Mouse (Mus musculus) limb, embryonic 13.5 days (tissue): Measurements from ENCODE around the gene Esp34. TPM values are rescaled to one million over a fixed set of nuclear protein-coding genes. Genes with fewer than 3 reads are reported as not detected.

Experiments
- ATAC-seq: fragments of 200-750 bp; cut with Nextera tagmentation; 2 replicates; pipeline ENCODE4 v1.8.0; 2017; ENCODE audit warnings: low read depth, moderate number of reproducible peaks, moderate TSS enrichment; ENCODE audit not compliant: low FRiP score
- H3K27ac ChIP-seq: fragments of 300-500 bp; sonication (generic); 2 replicates; pipeline ENCODE4 v1.5.1; 2015; ENCODE audit warnings: inconsistent platforms, mild to moderate bottlenecking, moderate library complexity
- H3K27me3 ChIP-seq: fragments of 300-500 bp; sonication (generic); 2 replicates; pipeline ENCODE4 v1.6.1; 2015; ENCODE audit warnings: mild to moderate bottlenecking, inconsistent platforms
- H3K36me3 ChIP-seq: fragments of 300-500 bp; sonication (generic); 2 replicates; pipeline ENCODE4 v1.6.1; 2015; ENCODE audit warnings: inconsistent platforms, mild to moderate bottlenecking, moderate library complexity
- H3K4me1 ChIP-seq: fragments of 300-500 bp; sonication (generic); 2 replicates; pipeline ENCODE4 v1.6.1; 2015; ENCODE audit warnings: inconsistent platforms
- H3K4me2 ChIP-seq: fragments of 300-500 bp; sonication (generic); replicated peaks from 2 replicates; pipeline ENCODE4 v1.6.1; 2015; ENCODE audit warnings: inconsistent platforms, mild to moderate bottlenecking, moderate library complexity
- H3K4me3 ChIP-seq: fragments of 300-500 bp; sonication (generic); 2 replicates; pipeline ENCODE4 v1.5.1; 2015; ENCODE audit warnings: moderate library complexity, mild to moderate bottlenecking, inconsistent platforms
- H3K9ac ChIP-seq: fragments of 300-500 bp; sonication (generic); 2 replicates; pipeline ENCODE4 v1.6.1; 2015; ENCODE audit warnings: mild to moderate bottlenecking, inconsistent platforms
- H3K9me3 ChIP-seq: fragments of 300-500 bp; sonication (generic); 2 replicates; pipeline ENCODE4 v1.6.1; 2016; ENCODE audit warnings: inconsistent platforms
- WGBS: fragments of 180-500 bp; shearing (Covaris S2); methylation state at CpG from one replicate; pipeline ENCODE4 v1.1.7; 2015; 5-methylcytosine and 5-hydroxymethylcytosine counted together
- polyA plus RNA-seq: library from polyadenylated mRNA; unstranded; fragments of >200 nt; fragmentation: Nextera tagmentation; extraction: Ambion mirVana; gene quantifications from 2 replicates; pipeline ENCODE4 v1.2.1, GENCODE M21; 2015

The Esp34 gene
- not detected in 2 replicates for polyA plus RNA-seq

DNA sequence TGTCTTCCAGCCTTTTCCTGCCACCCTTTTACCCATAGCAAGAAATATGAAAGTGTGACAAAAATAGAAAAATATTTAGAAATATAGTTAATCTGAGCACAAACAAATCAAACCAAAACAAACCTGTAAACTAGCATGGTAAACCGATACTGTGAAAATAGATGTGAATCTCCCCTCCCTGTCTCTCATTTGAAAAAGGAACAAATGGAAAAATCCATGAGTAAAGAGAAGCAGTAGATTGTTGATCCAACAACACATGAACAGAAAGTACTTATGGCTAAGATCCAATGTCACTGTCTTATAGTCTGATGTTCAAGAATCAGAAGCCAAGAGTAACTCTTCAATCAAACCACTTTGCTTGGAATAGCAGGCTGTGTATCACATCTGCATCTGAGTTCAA lies at the start of gene Esp34:
Gene Esp34, plus strand, starts transcription at position 301 of the 400 bp plus-strand sequence.
- H3K4me3 ChIP-seq, result no peak within 1 kb of the TSS
- no peaks in the 10 kb centered on the region for H3K27me3 ChIP-seq
- no peaks in the 10 kb centered on the region for H3K4me1 ChIP-seq
- peaks cover 4% of the 10 kb centered on the region for H3K9me3 ChIP-seq
- no peak within 1 kb of the TSS for H3K9ac ChIP-seq
- WGBS, result 85% methylated on average over 1 of the region's 1 CpGs
- no peaks in the 10 kb centered on the region for H3K36me3 ChIP-seq
- no peak within 1 kb of the TSS for H3K27ac ChIP-seq
- no peak for ATAC-seq
- H3K4me2 ChIP-seq, result no peak within 1 kb of the TSS

- Histone ChIP-seq H3K36me3 (no peaks in the 10 kb centered on the region), H3K9ac (no peak overlapping the region), H3K4me2 (no peak overlapping the region), H3K4me3 (no peak overlapping the region), H3K27ac (no peak overlapping the region), H3K27me3 (no peaks in the 10 kb centered on the region), H3K9me3 (peaks cover 27% of the 10 kb centered on the region), H3K4me1 (no peaks in the 10 kb centered on the region)
- no peak for ATAC-seq
- 65% methylated on average over 5 of the region's 5 CpGs for WGBS
Observed at GRCm38 (mm10) chr17:38562527-38562926, 8.5 kb downstream of the Esp34 start.

Other genes with a start within 250 kb of the Esp34 start
- not detected in 2 replicates for gene Olfr137, start 246.6 kb upstream of the Esp34 start, polyA plus RNA-seq
- not detected in 2 replicates for gene Olfr136, start 224.4 kb upstream of the Esp34 start, polyA plus RNA-seq
- not detected in 2 replicates for gene Esp36, start 134.0 kb upstream of the Esp34 start, polyA plus RNA-seq
- not detected in 2 replicates for gene Esp31, start 85.3 kb downstream of the Esp34 start, polyA plus RNA-seq